Mouse (Mus musculus) fat pad, adult 2 months (tissue): Measurements from ENCODE around the gene Impdh1.

Experiments
- DNase-seq: peaks from one replicate; pipeline ENCODE4 v3.0.0-alpha.2; 2011; ENCODE audit warnings: low read depth, low spot score; ENCODE audit errors: extremely low read depth

Gene Impdh1

GRCm38 (mm10) chr6:29214245-29214644, 1.9 kb downstream of the Impdh1 start:
- no peak for DNase-seq

- no peak for DNase-seq
These were observed 2.7 kb downstream of the Impdh1 start for GRCm38 (mm10) chr6:29213436-29213835.

- no peak for DNase-seq
These were observed 4.2 kb downstream of the Impdh1 start for GRCm38 (mm10) chr6:29211806-29212492.

GRCm38 (mm10) chr6:29211146-29211545, 5.0 kb downstream of the Impdh1 start:
- DNase-seq, result no peak

GRCm38 (mm10) chr6:29210231-29210936, 5.8 kb downstream of the Impdh1 start:
- no peak for DNase-seq

- no peak for DNase-seq
These were observed 8.0 kb downstream of the Impdh1 start for GRCm38 (mm10) chr6:29208178-29208577.

GRCm38 (mm10) chr6:29207017-29207416, 9.1 kb downstream of the Impdh1 start:
- DNase-seq, result no peak

- no peak for DNase-seq
These were observed 10.2 kb downstream of the Impdh1 start for GRCm38 (mm10) chr6:29206006-29206405.

- DNase-seq, result no peak
These were observed 11.1 kb downstream of the Impdh1 start for GRCm38 (mm10) chr6:29204932-29205614.

- DNase-seq, result no peak
These were observed 12.1 kb downstream of the Impdh1 start for GRCm38 (mm10) chr6:29203861-29204585.

GRCm38 (mm10) chr6:29203096-29203495, 13.1 kb downstream of the Impdh1 start:
- DNase-seq, result no peak

- DNase-seq, result no peak
These were observed 14.2 kb downstream of the Impdh1 start for GRCm38 (mm10) chr6:29201988-29202387.

- DNase-seq, result no peak
These were observed 14.8 kb downstream of the Impdh1 start for GRCm38 (mm10) chr6:29201341-29201740.

- DNase-seq, result no peak
These were observed 15.7 kb downstream of the Impdh1 start for GRCm38 (mm10) chr6:29200496-29200895.

- no peak for DNase-seq
These were observed 16.8 kb downstream of the Impdh1 start for GRCm38 (mm10) chr6:29199223-29199855.

- DNase-seq, result no peak
These were observed 17.6 kb downstream of the Impdh1 start for GRCm38 (mm10) chr6:29198309-29199222.

GRCm38 (mm10) chr6:29195846-29196698, 20.1 kb downstream of the Impdh1 start:
- no peak for DNase-seq

- DNase-seq, result no peak
These were observed 21.0 kb downstream of the Impdh1 start for GRCm38 (mm10) chr6:29195146-29195545.
